Mouse (Mus musculus): ENCODE results near the gene Cntn5. TPM values are rescaled to one million over a fixed set of nuclear protein-coding genes. Genes with fewer than 3 reads are reported as not detected.

The Cntn5 gene
- total RNA-seq, 4 experiments from 2014 or later = 10.5 to 15.0 (median 13.5) TPM

GRCm38 (mm10) chr9:10447220-10447837 is 457.2 kb downstream of the Cntn5 start:
- no peak for DNase-seq (ENCODE audit: low spot score in 2 of 2)

DNA sequence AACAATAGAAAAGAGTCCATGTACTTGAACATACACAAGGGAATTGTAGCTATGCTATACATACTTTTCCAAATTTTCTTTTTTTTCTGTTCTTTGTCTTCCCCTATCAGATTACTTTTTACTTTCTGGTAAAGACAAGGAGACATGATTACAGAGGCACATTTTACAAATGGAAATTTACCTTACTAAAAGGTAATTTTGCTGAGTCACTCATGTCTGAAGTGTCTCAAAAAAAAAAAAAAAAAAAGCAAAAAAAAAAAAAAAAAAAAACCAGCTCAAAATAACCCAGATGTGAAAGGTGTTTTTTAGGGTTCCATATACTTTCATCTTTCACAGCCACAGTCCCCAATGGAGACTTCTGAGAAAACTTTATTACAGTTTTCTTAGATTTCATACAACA is 492.5 kb downstream of the Cntn5 start:
- no peak for DNase-seq (ENCODE audit: low spot score in 2 of 2)

DNA sequence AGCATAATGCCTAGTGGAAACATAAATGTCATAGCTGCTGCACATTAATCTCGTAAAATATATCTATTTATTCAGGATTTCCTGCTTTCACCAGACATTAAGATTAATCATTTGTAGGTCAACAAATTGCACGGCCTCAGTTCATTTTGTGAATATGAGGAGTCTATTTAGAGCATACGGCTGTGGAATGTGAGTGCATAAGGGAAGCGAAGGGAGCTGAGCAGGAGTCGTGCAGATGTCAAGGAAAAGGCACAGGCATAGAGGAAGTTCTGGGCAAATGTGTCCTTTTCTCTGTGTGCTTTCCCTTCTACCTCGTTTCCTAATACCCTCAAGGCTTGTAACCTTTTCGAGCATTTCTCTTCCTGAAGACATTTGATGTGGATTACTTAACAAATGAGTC is 504.5 kb downstream of the Cntn5 start:
- no peak for DNase-seq (ENCODE audit: low spot score in 2 of 2)

GRCm38 (mm10) chr9:10389863-10390262 is 514.7 kb downstream of the Cntn5 start:
- DNase-seq (ENCODE audit: low spot score in 2 of 2) = no peak

- DNase-seq (ENCODE audit: low spot score in 2 of 2) = no peak
These were observed 520.1 kb downstream of the Cntn5 start for GRCm38 (mm10) chr9:10384455-10384854.

GRCm38 (mm10) chr9:10383140-10383539 is 521.4 kb downstream of the Cntn5 start:
- DNase-seq (ENCODE audit: low spot score in 2 of 2) = no peak

DNA sequence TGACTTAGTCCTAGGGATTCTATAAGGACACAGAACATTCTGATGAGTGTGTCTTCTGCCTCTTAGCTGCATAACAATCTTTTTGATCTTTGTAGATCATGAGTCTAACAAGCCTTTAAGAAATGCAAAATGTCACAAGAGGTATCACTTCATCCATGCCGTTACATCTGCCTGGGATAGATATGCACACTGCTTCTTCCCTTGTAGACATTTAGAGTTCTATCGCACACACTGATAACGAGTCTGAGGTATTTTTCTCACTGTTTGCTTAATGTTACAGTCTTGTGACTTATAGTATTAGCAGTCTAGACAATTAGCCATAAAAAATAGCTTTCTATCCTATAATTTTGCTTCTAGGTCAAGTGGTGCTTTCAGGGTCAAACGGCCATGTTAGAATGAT is 522.9 kb downstream of the Cntn5 start:
- DNase-seq (ENCODE audit: low spot score in 2 of 2) = no peak

DNA sequence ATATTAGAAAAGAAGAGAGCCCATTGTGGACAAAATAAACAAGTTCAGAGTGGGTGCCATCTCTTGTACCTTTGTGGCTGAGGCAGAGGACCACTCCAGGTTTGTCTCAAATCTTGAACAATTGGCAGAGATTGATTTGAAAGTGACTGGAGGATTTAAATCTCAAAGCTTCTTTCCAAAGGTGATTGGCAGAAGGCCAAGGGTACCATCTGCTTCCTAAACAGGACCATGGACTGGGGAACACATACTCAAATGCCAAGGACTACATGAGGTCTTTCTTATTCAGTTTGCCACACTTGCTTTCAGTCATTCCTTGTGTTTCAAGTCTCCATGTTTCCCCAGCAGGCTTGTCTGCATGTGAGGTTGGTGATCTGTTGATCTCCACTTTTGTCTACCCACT is 528.3 kb downstream of the Cntn5 start:
- no peak for DNase-seq (ENCODE audit: low spot score in 2 of 2)

- DNase-seq (ENCODE audit: low spot score in 2 of 2) = no peak
These were observed 535.6 kb downstream of the Cntn5 start for GRCm38 (mm10) chr9:10368971-10369370.

DNA sequence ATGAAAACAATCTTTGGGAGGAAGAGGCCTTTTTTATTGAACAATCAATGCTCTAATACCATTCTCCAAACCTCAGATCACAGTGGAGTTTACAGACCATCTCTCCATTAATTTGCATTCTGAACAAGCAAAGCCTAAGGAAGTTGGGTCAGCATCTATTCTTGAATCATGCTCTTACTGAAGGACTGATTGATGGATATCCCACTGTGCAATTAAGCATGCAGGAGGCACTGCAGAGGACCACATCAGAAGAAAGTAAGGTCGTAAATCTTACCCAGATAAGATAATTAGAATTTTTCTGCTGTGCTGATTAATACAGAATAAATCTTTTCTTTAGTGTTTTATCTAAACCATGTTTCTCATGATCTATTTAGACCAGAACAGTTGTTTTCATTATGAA is 536.2 kb downstream of the Cntn5 start:
- DNase-seq (ENCODE audit: low spot score in 2 of 2) = no peak

GRCm38 (mm10) chr9:10366246-10366955 is 538.2 kb downstream of the Cntn5 start:
- no peak for DNase-seq (ENCODE audit: low spot score in 2 of 2)

GRCm38 (mm10) chr9:10350909-10351655 is 553.5 kb downstream of the Cntn5 start:
- no peak for DNase-seq (ENCODE audit: low spot score in 2 of 2)

DNA sequence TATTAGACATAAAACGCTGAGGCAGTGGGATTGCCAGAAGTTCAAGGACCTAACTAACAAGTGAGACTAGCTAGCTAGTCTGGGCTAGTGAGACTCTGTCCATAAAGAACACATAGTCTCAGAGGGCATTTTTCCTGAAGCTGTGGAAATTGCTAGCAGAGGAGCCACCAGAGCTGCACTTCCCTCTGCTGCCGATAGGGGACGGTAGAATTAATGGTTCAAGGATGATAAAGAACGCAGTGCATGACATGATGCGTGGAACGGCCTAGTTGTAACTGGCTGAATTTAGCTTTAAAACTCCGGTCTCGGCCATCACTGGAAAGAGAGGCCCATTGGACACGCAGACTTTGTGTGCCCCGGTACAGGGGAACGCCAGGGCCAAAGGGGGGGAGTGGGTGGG is 555.8 kb downstream of the Cntn5 start:
- DNase-seq (ENCODE audit: low spot score in 2 of 2) = no peak

DNA sequence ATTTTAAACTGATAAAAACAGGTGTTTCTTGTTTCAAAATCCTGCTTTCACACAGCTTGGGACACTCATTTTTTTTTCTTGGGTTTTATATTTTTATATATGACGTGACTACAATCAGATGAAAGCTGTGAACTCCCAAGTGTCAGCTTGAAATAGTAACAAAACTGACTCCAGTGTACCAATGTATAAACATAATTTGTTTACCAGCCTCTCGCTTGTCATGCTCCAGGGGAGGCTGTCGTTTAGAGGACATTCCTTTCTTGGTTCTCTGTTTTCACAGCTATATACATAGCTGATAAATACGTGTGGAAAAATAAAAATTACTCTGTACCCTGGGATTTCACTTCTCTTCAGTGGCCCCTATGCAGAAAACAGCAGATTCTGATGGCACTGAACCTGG is 556.4 kb downstream of the Cntn5 start:
- no peak for DNase-seq (ENCODE audit: low spot score in 2 of 2)

DNA sequence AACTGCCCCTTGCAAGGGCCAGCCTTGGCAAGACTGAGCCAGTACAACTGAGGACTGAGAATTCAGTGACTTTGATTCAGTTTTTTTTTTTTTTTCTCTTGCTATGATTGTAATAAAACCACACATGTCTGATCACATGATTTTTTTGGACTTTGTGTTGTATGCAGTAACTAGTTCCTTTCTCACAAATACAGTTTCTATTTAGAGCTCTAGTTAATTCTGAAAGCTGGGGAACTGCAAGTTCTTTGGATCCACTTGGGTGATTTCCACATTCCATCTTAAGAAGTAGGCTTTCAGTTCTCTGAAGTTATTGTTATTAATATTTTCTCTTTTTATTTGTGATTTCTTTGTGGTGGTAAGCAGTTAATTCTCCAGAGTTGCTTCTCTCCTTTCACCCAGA is 563.8 kb downstream of the Cntn5 start:
- DNase-seq (ENCODE audit: low spot score in 2 of 2) = no peak

DNA sequence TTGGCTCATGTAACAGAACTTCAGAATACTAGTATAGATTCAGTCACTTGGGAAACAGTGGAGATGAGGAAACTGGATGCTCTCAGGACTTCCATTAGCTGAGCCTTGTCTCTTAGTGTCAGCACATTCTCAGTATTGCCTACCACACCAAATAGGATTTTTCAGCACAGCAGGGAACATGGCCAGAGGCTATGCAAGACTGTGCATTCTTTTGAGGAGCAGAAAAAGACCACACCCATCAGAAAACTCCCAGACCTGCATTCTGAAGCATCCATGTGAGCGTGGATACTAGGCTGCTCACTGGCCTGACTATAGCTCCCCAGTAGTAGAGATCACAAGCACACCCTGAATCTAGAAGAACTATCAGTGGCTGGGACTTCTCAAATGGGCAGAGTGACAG is 564.9 kb downstream of the Cntn5 start:
- DNase-seq (ENCODE audit: low spot score in 2 of 2) = no peak

DNA sequence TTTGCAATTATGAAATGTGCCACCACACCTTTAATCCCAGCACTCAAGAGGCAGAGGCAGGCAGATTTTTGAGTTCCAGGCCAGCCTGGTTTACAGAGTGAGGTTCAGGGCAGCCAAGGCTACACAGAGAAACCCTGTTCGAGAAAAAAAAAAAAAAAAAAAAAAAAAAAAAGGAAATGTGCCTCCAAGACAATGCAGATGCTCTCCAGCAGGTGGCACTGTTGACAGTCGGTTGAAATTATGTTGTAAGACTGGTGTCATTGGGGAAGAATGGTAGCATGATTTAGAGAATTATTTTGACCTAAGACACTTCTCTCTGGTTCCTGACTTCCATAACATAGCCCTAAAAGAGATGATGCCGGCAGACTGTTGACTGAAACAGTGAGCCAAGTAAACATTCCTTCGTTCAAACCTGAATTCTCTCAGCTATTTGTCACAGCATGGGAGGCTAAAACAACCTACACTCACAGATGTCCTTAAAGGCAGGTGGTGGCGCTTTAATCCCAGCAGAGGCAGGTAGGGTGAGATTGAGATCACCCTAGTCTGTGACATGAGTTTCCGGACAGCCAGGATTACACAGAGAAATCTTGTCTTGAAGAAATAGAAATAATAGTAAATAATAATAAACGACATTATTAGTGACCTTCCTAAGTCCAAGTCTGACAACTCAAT is 579.7 kb downstream of the Cntn5 start:
- DNase-seq (ENCODE audit: low spot score in 2 of 2) = peak in 1 of 2 experiments; percentile 17

GRCm38 (mm10) chr9:10269342-10269741 is 635.2 kb downstream of the Cntn5 start:
- DNase-seq (ENCODE audit: low spot score in 2 of 2) = peak; percentile 13 to 23

DNA sequence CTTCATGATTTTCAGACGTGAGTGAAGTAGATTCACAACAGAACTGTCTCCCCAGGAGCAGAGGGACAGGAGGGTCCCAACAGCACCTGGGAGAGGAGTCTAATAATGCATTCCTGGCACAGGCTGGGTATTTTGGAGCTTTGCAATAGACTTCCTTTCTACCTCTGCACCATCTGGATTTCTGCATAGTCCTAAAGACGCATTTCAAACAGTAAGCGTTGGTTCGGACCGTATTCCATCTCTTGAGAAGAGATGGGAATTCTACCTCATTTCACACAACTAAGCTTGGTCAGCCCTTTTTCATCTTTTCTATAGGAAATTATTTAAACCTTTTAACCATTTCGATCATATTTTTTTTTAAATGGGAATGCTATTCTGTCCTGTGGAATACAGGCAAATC is 635.7 kb downstream of the Cntn5 start:
- no peak for DNase-seq (ENCODE audit: low spot score in 2 of 2)

DNA sequence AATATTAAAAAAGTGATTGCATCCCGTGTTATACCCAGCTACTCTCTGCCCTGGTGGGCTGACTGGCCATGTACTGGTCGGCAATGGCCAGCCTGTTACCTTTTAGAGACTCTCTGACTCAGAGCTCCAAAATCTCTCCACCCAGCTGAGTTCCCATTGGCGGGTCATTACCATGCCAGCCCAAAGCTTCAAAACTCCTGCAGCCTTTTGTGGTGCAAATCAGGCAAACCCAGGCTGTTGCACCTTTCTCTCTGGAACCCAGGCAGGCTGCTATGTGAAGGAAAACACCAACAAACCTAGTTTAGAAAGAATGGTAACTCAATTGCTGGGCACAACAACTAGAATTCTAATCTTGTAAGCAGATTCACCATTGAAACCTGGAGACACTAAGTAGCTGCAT is 639.0 kb downstream of the Cntn5 start:
- DNase-seq (ENCODE audit: low spot score in 2 of 2) = no peak

- DNase-seq (ENCODE audit: low spot score in 2 of 2) = no peak
These were observed 671.2 kb downstream of the Cntn5 start for GRCm38 (mm10) chr9:10233364-10233763.

- no peak for DNase-seq (ENCODE audit: low spot score in 2 of 2)
These were observed 672.5 kb downstream of the Cntn5 start for GRCm38 (mm10) chr9:10232066-10232465.

All from layer of hippocampus, adult 8-10 months (tissue).